Mouse (Mus musculus): Measurements from ENCODE around the gene Dnhd1. TPM values are rescaled to one million over a fixed set of nuclear protein-coding genes. Genes with fewer than 3 reads are reported as not detected.
"Not testable (repeated sequence)": the region's sequence is repeated elsewhere in the genome, so short reads cannot be mapped to it uniquely, and the experiment has no call there.

Dnhd1 gene
- total RNA-seq, 2 experiments from 2014 or later, result 2.3 to 2.9 TPM

GRCm38 (mm10) chr7:105738948-105739347, 88.3 kb downstream of the Dnhd1 start:
- DNase-seq (ENCODE audit: low spot score in 2 of 2), result no peak

DNA sequence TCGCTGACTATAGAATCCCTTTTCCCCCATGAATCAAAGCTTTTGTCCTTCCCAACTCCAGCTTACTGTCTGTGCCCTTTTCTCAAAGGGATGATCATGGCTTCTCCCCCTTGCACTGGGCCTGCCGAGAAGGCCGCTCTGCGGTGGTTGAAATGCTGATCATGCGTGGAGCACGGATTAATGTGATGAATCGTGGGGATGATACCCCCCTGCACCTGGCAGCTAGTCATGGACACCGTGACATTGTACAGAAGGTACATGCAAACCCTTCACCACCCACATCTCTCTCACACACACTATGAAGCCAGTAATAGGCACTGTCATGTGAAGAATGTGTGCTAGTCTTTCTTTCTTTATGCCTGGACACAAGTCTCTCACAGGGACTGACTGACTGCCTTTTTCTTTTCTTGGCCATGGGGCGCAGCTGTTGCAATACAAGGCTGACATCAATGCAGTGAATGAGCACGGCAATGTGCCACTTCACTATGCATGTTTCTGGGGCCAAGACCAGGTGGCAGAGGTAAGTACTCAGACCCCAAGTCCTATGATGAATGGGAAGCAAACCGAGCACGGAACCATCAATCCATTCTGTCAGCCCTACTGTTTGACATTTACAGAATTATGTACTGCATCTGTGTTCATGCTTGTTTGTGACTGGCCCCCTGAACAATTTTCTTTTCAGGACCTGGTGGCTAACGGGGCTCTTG, 89.6 kb downstream of the Dnhd1 start:
- DNase-seq (ENCODE audit: low spot score in 2 of 2), result no peak

DNA sequence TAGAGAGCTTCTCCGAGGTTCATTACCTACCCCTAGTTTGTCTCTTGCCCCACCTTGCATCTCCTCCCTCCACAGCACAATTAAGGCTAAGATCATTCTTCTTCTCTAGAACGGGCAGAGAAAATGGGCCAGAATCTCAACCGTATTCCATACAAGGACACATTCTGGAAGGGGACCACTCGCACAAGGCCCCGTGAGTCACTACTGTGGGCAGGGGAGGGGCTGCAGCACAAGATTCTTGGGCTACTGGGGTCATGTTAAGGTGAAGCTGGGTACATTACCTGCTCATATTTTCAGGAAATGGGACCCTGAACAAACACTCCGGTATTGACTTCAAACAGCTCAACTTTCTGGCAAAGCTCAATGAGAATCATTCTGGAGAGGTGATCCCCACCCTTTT, 90.2 kb downstream of the Dnhd1 start:
- DNase-seq (ENCODE audit: low spot score in 2 of 2), result no peak

GRCm38 (mm10) chr7:105741978-105742377, 91.4 kb downstream of the Dnhd1 start:
- no peak for DNase-seq (ENCODE audit: low spot score in 2 of 2)

- not testable (repeated sequence) for DNase-seq (ENCODE audit: low spot score in 2 of 2)
These were observed 92.0 kb downstream of the Dnhd1 start for GRCm38 (mm10) chr7:105742539-105743215.

DNA sequence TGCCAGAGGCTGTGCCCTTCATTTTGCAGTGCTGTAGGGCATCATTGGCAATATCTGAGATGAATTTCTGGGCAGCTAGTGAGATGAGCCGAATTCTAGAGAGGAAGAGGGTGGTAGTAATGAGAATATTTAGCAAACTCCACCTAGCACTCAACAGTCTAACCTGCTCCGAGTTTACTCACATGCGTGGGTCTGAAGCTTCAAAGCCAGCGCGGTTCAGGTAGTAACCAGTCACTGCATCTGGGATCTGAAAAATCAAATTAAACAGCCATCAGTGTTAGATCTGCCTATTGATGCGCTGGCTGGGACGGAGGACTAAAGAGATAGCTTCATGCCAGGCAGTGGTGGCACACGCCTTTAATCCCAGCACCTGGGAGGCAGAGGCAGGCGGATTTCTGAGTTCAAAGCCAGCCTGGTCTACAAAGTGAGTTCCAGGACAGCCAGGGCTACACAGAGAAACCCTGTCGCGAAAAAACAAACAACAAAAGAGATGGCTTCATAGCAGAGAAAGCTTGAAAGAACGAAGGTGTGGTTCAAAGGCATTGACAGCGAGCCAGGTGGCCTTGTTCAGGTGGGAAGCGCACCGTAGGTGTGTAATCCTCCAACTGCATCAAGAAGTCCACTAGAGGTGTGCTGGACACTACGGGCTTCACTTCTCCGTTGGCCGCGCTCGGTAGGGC, 92.8 kb downstream of the Dnhd1 start:
- DNase-seq (ENCODE audit: low spot score in 2 of 2), result not testable (repeated sequence)

- peak; percentile 80 to 83 for DNase-seq (ENCODE audit: low spot score in 2 of 2)
These were observed 93.4 kb downstream of the Dnhd1 start, which contains the start of gene Taf10 for GRCm38 (mm10) chr7:105743926-105744590. Gene Taf10, minus strand, starts transcription at chr7:105744361.

GRCm38 (mm10) chr7:105747776-105748175, 97.1 kb downstream of the Dnhd1 start:
- no peak for DNase-seq (ENCODE audit: low spot score in 2 of 2)

- DNase-seq (ENCODE audit: low spot score in 2 of 2), result peak; percentile 79 to 81
These were observed 101.1 kb downstream of the Dnhd1 start, which contains the start of gene Tpp1 for GRCm38 (mm10) chr7:105751491-105752433. Gene Tpp1, minus strand, starts transcription at chr7:105752235.

- no peak for DNase-seq (ENCODE audit: low spot score in 2 of 2)
These were observed 102.1 kb downstream of the Dnhd1 start for GRCm38 (mm10) chr7:105752716-105753115.

- DNase-seq (ENCODE audit: low spot score in 2 of 2), result no peak
These were observed 102.7 kb downstream of the Dnhd1 start for GRCm38 (mm10) chr7:105753281-105753680.

GRCm38 (mm10) chr7:105761813-105762484, 111.3 kb downstream of the Dnhd1 start:
- DNase-seq (ENCODE audit: low spot score in 2 of 2), result no peak

- no peak for DNase-seq (ENCODE audit: low spot score in 2 of 2)
These were observed 112.1 kb downstream of the Dnhd1 start for GRCm38 (mm10) chr7:105762517-105763270.

GRCm38 (mm10) chr7:105764331-105764730, 113.7 kb downstream of the Dnhd1 start:
- no peak for DNase-seq (ENCODE audit: low spot score in 2 of 2)

DNA sequence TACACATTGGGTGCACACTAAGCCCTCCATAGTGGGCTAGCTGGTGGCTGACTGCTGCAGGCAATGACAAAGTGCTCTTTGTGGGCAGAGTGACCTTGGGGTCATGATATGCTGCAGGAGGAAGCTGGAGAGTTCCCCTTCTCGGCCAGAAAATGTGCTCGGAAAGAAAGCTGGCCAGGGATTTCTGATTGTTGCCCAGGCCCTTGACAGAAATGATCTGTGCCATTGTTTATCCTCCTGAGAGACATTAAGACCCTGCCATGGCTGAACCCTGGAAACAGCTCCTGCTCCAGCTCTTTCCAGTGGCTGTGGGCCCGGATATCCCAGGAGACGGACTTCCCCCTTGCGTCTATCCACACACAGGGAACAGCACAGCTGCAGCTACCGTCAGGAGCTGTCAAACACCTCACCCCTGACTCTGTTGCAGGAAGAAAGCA, 117.1 kb downstream of the Dnhd1 start:
- DNase-seq (ENCODE audit: low spot score in 2 of 2), result no peak

DNA sequence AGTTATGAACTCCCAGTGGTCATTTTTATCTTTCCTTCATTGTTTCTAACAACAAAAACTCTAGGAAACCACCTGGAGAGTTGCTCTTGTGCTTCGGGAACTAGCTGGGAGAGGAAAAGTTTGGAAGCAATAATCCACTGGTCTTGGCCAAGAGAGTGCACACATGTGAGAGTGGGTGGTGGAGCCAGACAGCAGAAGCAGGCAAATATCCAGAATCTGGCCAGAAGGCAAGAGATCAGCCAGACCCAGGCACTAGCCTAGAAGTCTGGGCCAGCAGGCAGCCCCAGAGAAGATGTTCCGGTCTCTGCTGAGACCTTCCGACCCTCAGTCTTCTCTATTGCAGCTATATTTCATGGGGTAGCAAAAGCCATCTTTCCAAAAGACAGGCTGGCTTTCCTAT, 119.3 kb downstream of the Dnhd1 start:
- no peak for DNase-seq (ENCODE audit: low spot score in 2 of 2)

All from adrenal gland, adult 18-20 months (tissue).